Mouse (Mus musculus): Measurements from ENCODE around the gene Rpp25.

- TF ChIP-seq EP300 (IDR thresholded peaks at IDR 0.05; ENCODE audit: low read depth) = no peak
- TF ChIP-seq CTCF (IDR thresholded peaks at IDR 0.05; ENCODE audit: low read depth) = no peak
Measured at GRCm38 (mm10) chr9:57503622-57504380, at the start of gene Rpp25.

All from heart, postnatal 0 days (tissue).